Mouse (Mus musculus): Measurements from ENCODE around the gene Dglucy.

Gene Dglucy

GRCm38 (mm10) chr12:100839079-100839600 lies 60.3 kb downstream of the Dglucy start:
- DNase-seq (ENCODE audit: inconsistent age in 2 of 2, low spot score in 1 of 2): no peak

GRCm38 (mm10) chr12:100839926-100840325 lies 61.1 kb downstream of the Dglucy start:
- DNase-seq (ENCODE audit: inconsistent age in 2 of 2, low spot score in 1 of 2): peak in 1 of 2 experiments; percentile 65

- DNase-seq (ENCODE audit: inconsistent age in 2 of 2, low spot score in 1 of 2): peak; percentile 80 to 94
Observed at GRCm38 (mm10) chr12:100841211-100841792, 62.4 kb downstream of the Dglucy start.

GRCm38 (mm10) chr12:100843171-100843570 lies 64.3 kb downstream of the Dglucy start:
- no peak for DNase-seq (ENCODE audit: inconsistent age in 2 of 2, low spot score in 1 of 2)

GRCm38 (mm10) chr12:100844546-100844945 lies 65.7 kb downstream of the Dglucy start:
- no peak for DNase-seq (ENCODE audit: inconsistent age in 2 of 2, low spot score in 1 of 2)

- no peak for DNase-seq (ENCODE audit: inconsistent age in 2 of 2, low spot score in 1 of 2)
Observed at GRCm38 (mm10) chr12:100845829-100846228, 67.0 kb downstream of the Dglucy start.

- no peak for DNase-seq (ENCODE audit: inconsistent age in 2 of 2, low spot score in 1 of 2)
Observed at GRCm38 (mm10) chr12:100846566-100846965, 67.7 kb downstream of the Dglucy start.

- no peak for DNase-seq (ENCODE audit: inconsistent age in 2 of 2, low spot score in 1 of 2)
Observed at GRCm38 (mm10) chr12:100847437-100848080, 68.7 kb downstream of the Dglucy start.

- peak; percentile 25 to 79 for DNase-seq (ENCODE audit: inconsistent age in 2 of 2, low spot score in 1 of 2)
Observed at GRCm38 (mm10) chr12:100849421-100850138, 70.7 kb downstream of the Dglucy start.

- DNase-seq (ENCODE audit: inconsistent age in 2 of 2, low spot score in 1 of 2): no peak
Observed at GRCm38 (mm10) chr12:100852370-100852769, 73.5 kb downstream of the Dglucy start.

GRCm38 (mm10) chr12:100856337-100856736 lies 77.5 kb downstream of the Dglucy start:
- DNase-seq (ENCODE audit: inconsistent age in 2 of 2, low spot score in 1 of 2): no peak

GRCm38 (mm10) chr12:100857791-100858190 lies 78.9 kb downstream of the Dglucy start:
- no peak for DNase-seq (ENCODE audit: inconsistent age in 2 of 2, low spot score in 1 of 2)

GRCm38 (mm10) chr12:100862272-100862671 lies 83.4 kb downstream of the Dglucy start:
- DNase-seq (ENCODE audit: inconsistent age in 2 of 2, low spot score in 1 of 2): no peak

GRCm38 (mm10) chr12:100862856-100863446 lies 84.1 kb downstream of the Dglucy start:
- DNase-seq (ENCODE audit: inconsistent age in 2 of 2, low spot score in 1 of 2): no peak

- peak in 1 of 2 experiments; percentile 31 for DNase-seq (ENCODE audit: inconsistent age in 2 of 2, low spot score in 1 of 2)
Observed at GRCm38 (mm10) chr12:100865072-100865471, 86.2 kb downstream of the Dglucy start.

GRCm38 (mm10) chr12:100865509-100866078 lies 86.7 kb downstream of the Dglucy start:
- DNase-seq (ENCODE audit: inconsistent age in 2 of 2, low spot score in 1 of 2): no peak

- DNase-seq (ENCODE audit: inconsistent age in 2 of 2, low spot score in 1 of 2): no peak
Observed at GRCm38 (mm10) chr12:100867097-100867496, 88.2 kb downstream of the Dglucy start.

- DNase-seq (ENCODE audit: inconsistent age in 2 of 2, low spot score in 1 of 2): no peak
Observed at GRCm38 (mm10) chr12:100868049-100868622, 89.3 kb downstream of the Dglucy start.

GRCm38 (mm10) chr12:100871234-100871633 lies 92.4 kb downstream of the Dglucy start:
- DNase-seq (ENCODE audit: inconsistent age in 2 of 2, low spot score in 1 of 2): no peak

- DNase-seq (ENCODE audit: inconsistent age in 2 of 2, low spot score in 1 of 2): no peak
Observed at GRCm38 (mm10) chr12:100871841-100872240, 93.0 kb downstream of the Dglucy start.

- no peak for DNase-seq (ENCODE audit: inconsistent age in 2 of 2, low spot score in 1 of 2)
Observed at GRCm38 (mm10) chr12:100873612-100874011, 94.8 kb downstream of the Dglucy start.
